Mouse (Mus musculus): ENCODE data around the gene Camta1.

- TF ChIP-seq GATA1 (IDR thresholded peaks at IDR 0.05; ENCODE audit: low read length): no peak
- TF ChIP-seq TAL1 (IDR thresholded peaks at IDR 0.05; ENCODE audit: low read length): no peak
Observed at GRCm38 (mm10) chr4:151555505-151555904, 306.2 kb downstream of the Camta1 start.
